Mouse (Mus musculus) forebrain, embryonic 14.5 days (tissue): ENCODE results near the gene Plekhg4. TPM values are rescaled to one million over a fixed set of nuclear protein-coding genes. Genes with fewer than 3 reads are reported as not detected.
A peak's percentile ranks its signal among the peaks of the same experiment; 100 is the strongest.

Experiments used
- ATAC-seq: fragments of 200-750 bp; cut with Nextera tagmentation; 2 replicates; pipeline ENCODE4 v1.8.0; 2017; ENCODE audit warnings: mild to moderate bottlenecking, moderate library complexity
- DNase-seq: peaks from one replicate; pipeline ENCODE4 v3.0.0-alpha.2; 2015; ENCODE audit warnings: low spot score
- H3K27ac ChIP-seq: fragments of 300-500 bp; sonication (generic); 2 replicates; pipeline ENCODE4 v1.5.1; 2014; ENCODE audit warnings: low read depth, mild to moderate bottlenecking, control low read depth, low read length, moderate library complexity
- H3K27me3 ChIP-seq: fragments of 300-500 bp; sonication (generic); replicated peaks from 2 replicates; pipeline ENCODE4 v1.6.1; 2014; ENCODE audit warnings: low read length, control low read depth, mixed read lengths; ENCODE audit not compliant: control insufficient read depth, insufficient read depth
- H3K36me3 ChIP-seq: fragments of 300-500 bp; sonication (generic); 2 replicates; pipeline ENCODE4 v1.6.1; 2014; ENCODE audit warnings: low read length, control low read depth; ENCODE audit not compliant: control insufficient read depth, insufficient read depth
- H3K4me1 ChIP-seq: fragments of 300-500 bp; sonication (generic); 2 replicates; pipeline ENCODE4 v1.6.1; 2014; ENCODE audit warnings: antibody characterized with exemption, low read length, control low read depth; ENCODE audit not compliant: control insufficient read depth, insufficient read depth
- H3K4me2 ChIP-seq: fragments of 300-500 bp; sonication (generic); 2 replicates; pipeline ENCODE4 v1.6.1; 2014; ENCODE audit warnings: mild to moderate bottlenecking, control low read depth, low read length
- H3K4me3 ChIP-seq: fragments of 300-500 bp; sonication (generic); 2 replicates; pipeline ENCODE4 v1.5.1; 2014; ENCODE audit warnings: low read depth, low read length, control low read depth
- H3K9ac ChIP-seq: fragments of 300-500 bp; sonication (generic); 2 replicates; pipeline ENCODE4 v1.6.1; 2014; ENCODE audit warnings: mild to moderate bottlenecking, low read length, control low read depth, moderate library complexity
- H3K9me3 ChIP-seq: fragments of 300-500 bp; sonication (generic); replicated peaks from 2 replicates; pipeline ENCODE4 v1.6.1; 2016; ENCODE audit warnings: low read length, control low read depth, mixed read lengths; ENCODE audit not compliant: control insufficient read depth
- WGBS: fragments of 180-500 bp; shearing (Covaris S2); extraction: QIAGEN DNeasy Blood & Tissue Kit; methylation state at CpG from one replicate; pipeline ENCODE4 v1.1.7; 2014; 5-methylcytosine and 5-hydroxymethylcytosine counted together
- polyA plus RNA-seq: library from polyadenylated mRNA; unstranded; fragments of >200 nt; fragmentation: Nextera tagmentation; extraction: Ambion mirVana; gene quantifications from 2 replicates; pipeline ENCODE4 v1.2.1, GENCODE M21; 2014

Gene Plekhg4
- polyA plus RNA-seq, 1 experiment from 2014 or later, result 1.2 TPM

GRCm38 (mm10) chr8:105384070-105384469 lies 11.0 kb downstream of the Plekhg4 start:
- ATAC-seq, result no peak
- Histone ChIP-seq H3K4me2 (no peak overlapping the region), H3K27ac (no peak overlapping the region), H3K4me1 (no peaks in the 10 kb centered on the region), H3K4me3 (no peak overlapping the region), H3K9ac (no peak overlapping the region), H3K9me3 (no peaks in the 10 kb centered on the region), H3K27me3 (no peaks in the 10 kb centered on the region), H3K36me3 (no peaks in the 10 kb centered on the region)
- 93% methylated on average over 2 of the region's 2 CpGs for WGBS
- no peak for DNase-seq

GRCm38 (mm10) chr8:105387151-105387550 lies 14.1 kb downstream of the Plekhg4 start:
- no peaks in the 10 kb centered on the region for H3K36me3 ChIP-seq
- H3K27me3 ChIP-seq, result no peaks in the 10 kb centered on the region
- H3K9ac ChIP-seq, result no peak overlapping the region
- no peak overlapping the region for H3K27ac ChIP-seq
- no peak overlapping the region for H3K4me2 ChIP-seq
- no peak overlapping the region for H3K4me3 ChIP-seq
- no peaks in the 10 kb centered on the region for H3K9me3 ChIP-seq
- ATAC-seq (no peak), DNase-seq (no peak)
- WGBS, result 76% methylated on average over 1 of the region's 1 CpGs
- H3K4me1 ChIP-seq, result no peaks in the 10 kb centered on the region

GRCm38 (mm10) chr8:105389096-105389495 lies 16.0 kb downstream of the Plekhg4 start:
- Histone ChIP-seq H3K4me1 (no peaks in the 10 kb centered on the region), H3K27ac (no peak overlapping the region), H3K27me3 (no peaks in the 10 kb centered on the region), H3K36me3 (no peaks in the 10 kb centered on the region), H3K4me3 (no peak overlapping the region), H3K9me3 (no peaks in the 10 kb centered on the region), H3K9ac (no peak overlapping the region), H3K4me2 (no peak overlapping the region)
- ATAC-seq, result no peak
- WGBS, result 79% methylated on average over 6 of the region's 6 CpGs
- DNase-seq, result no peak

GRCm38 (mm10) chr8:105393089-105393787 lies 20.2 kb downstream of the Plekhg4 start:
- DNase-seq (no peak), ATAC-seq (no peak)
- H3K9me3 ChIP-seq, result no peaks in the 10 kb centered on the region
- H3K4me1 ChIP-seq, result no peaks in the 10 kb centered on the region
- H3K27ac ChIP-seq, result no peak overlapping the region
- H3K27me3 ChIP-seq, result no peaks in the 10 kb centered on the region
- no peak overlapping the region for H3K4me3 ChIP-seq
- no peak overlapping the region for H3K9ac ChIP-seq
- no peaks in the 10 kb centered on the region for H3K36me3 ChIP-seq
- no peak overlapping the region for H3K4me2 ChIP-seq
- WGBS, result 90% methylated on average over 12 of the region's 12 CpGs

- Histone ChIP-seq H3K4me3 (no peak overlapping the region), H3K9ac (no peak overlapping the region), H3K27me3 (no peaks in the 10 kb centered on the region), H3K36me3 (no peaks in the 10 kb centered on the region), H3K27ac (no peak overlapping the region), H3K4me1 (no peaks in the 10 kb centered on the region), H3K4me2 (no peak overlapping the region), H3K9me3 (no peaks in the 10 kb centered on the region)
- DNase-seq (no peak), ATAC-seq (no peak)
- WGBS, result 46% methylated on average over 7 of the region's 7 CpGs
These were observed 20.8 kb downstream of the Plekhg4 start for GRCm38 (mm10) chr8:105393915-105394314.

- ATAC-seq (no peak), DNase-seq (peak; percentile 82)
- no peak overlapping the region for H3K9ac ChIP-seq
- no peak overlapping the region for H3K4me3 ChIP-seq
- H3K4me1 ChIP-seq, result no peaks in the 10 kb centered on the region
- H3K4me2 ChIP-seq, result no peak overlapping the region
- H3K27me3 ChIP-seq, result no peaks in the 10 kb centered on the region
- H3K9me3 ChIP-seq, result no peaks in the 10 kb centered on the region
- no peak overlapping the region for H3K27ac ChIP-seq
- no peaks in the 10 kb centered on the region for H3K36me3 ChIP-seq
- 46% methylated on average over 3 of the region's 3 CpGs for WGBS
These were observed 24.7 kb downstream of the Plekhg4 start for GRCm38 (mm10) chr8:105397747-105398146.

- Histone ChIP-seq H3K4me2 (no peak overlapping the region), H3K9ac (no peak overlapping the region), H3K36me3 (no peaks in the 10 kb centered on the region), H3K27ac (no peak overlapping the region), H3K9me3 (no peaks in the 10 kb centered on the region), H3K4me1 (no peaks in the 10 kb centered on the region), H3K27me3 (no peaks in the 10 kb centered on the region), H3K4me3 (no peak overlapping the region)
- WGBS, result 88% methylated on average over 5 of the region's 5 CpGs
- ATAC-seq (no peak), DNase-seq (no peak)
These were observed 26.9 kb downstream of the Plekhg4 start for GRCm38 (mm10) chr8:105400016-105400415.

GRCm38 (mm10) chr8:105403467-105403866 lies 30.4 kb downstream of the Plekhg4 start:
- 91% methylated on average over 8 of the region's 8 CpGs for WGBS
- ATAC-seq, result no peak

GRCm38 (mm10) chr8:105404496-105404895 lies 31.4 kb downstream of the Plekhg4 start:
- no peak for ATAC-seq
- no peak overlapping the region for H3K27ac ChIP-seq
- WGBS, result 42% methylated on average over 1 of the region's 1 CpGs

More at GRCm38 (mm10) chr8:105403467-105403866, 30.4 kb downstream of the Plekhg4 start:
- no peak for DNase-seq
- Histone ChIP-seq H3K27me3 (no peaks in the 10 kb centered on the region), H3K4me2 (no peak overlapping the region), H3K9ac (no peak overlapping the region), H3K9me3 (no peaks in the 10 kb centered on the region), H3K36me3 (no peaks in the 10 kb centered on the region), H3K4me1 (no peaks in the 10 kb centered on the region; the same call in 1 of the 2 replicates), H3K4me3 (no peak overlapping the region), H3K27ac (no peak overlapping the region)

More at GRCm38 (mm10) chr8:105404496-105404895, 31.4 kb downstream of the Plekhg4 start:
- H3K4me3 ChIP-seq, result no peak overlapping the region
- no peaks in the 10 kb centered on the region for H3K36me3 ChIP-seq
- H3K4me2 ChIP-seq, result no peak overlapping the region
- no peak overlapping the region for H3K9ac ChIP-seq
- no peak for DNase-seq
- H3K9me3 ChIP-seq, result no peaks in the 10 kb centered on the region
- H3K27me3 ChIP-seq, result no peaks in the 10 kb centered on the region
- no peaks in the 10 kb centered on the region; the same call in 1 of the 2 replicates for H3K4me1 ChIP-seq
